Mouse (Mus musculus): ENCODE measurements around the gene Mark3. TPM values are rescaled to one million over a fixed set of nuclear protein-coding genes. Genes with fewer than 3 reads are reported as not detected.

Mark3 gene
- polyA plus RNA-seq, 1 experiment = 4.4 TPM

DNA sequence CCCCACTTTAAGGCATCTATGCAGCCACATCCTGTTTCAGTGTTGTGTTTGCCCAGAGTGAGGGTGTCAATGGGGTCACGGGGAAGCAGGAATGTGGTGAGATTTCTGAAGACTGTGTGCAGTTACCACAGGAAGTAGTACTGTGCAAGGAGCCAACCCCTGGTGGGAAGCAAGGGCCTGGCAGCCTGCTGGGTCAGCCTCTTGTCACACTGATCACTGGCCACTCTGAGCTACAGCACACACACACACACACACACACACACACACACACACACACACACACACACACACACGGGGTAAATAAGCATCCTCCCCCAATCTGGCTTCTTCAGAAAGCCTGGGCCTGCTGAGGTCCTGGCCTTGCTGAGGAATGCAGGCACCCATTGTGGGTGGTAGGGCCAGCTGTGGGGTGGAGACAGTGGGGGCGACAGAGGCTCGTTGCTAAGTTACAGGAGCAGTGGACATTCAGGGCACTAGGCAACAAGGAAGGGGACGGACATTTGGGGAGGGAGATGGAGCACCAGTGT is 117.1 kb downstream of the Mark3 start:
- Histone ChIP-seq H3K4me3 (replicated peaks) (peak overlapping the region; percentile 56), H3K27me3 (replicated peaks) (peaks cover 42% of the 10 kb centered on the region), H3K4me1 (peaks cover 74% of the 10 kb centered on the region), H3K9me3 (no peaks in the 10 kb centered on the region), H3K36me3 (replicated peaks; ENCODE audit: low read length) (no peaks in the 10 kb centered on the region)
- TF ChIP-seq FLI1 (IDR thresholded peaks at IDR 0.05; ENCODE audit: low read length) = no peak
- TF ChIP-seq GATA1 (IDR thresholded peaks at IDR 0.05; ENCODE audit: borderline replicate concordance, low read length) = no peak

DNA sequence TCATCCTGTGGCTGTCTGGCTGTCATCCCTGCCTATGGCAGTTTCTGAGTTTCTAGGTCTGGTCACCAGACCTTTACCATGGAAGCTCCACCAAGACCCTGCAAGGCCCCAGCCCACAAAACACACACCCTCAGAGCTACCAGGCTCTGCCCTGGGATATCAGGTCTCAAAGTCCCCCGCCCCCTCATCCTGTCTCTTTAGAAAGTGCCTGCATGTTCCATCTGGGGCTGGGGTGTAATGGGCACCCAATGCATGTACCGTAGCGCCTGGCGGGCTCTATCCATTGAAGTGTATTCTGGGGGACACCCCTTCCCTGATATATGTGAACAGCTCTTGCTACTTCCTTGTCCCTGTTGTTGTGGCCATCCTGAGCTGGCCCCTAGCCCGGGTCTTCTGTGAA is 118.6 kb downstream of the Mark3 start:
- TF ChIP-seq GATA1 (IDR thresholded peaks at IDR 0.05; ENCODE audit: borderline replicate concordance, low read length) (no peak), FLI1 (IDR thresholded peaks at IDR 0.05; ENCODE audit: low read length) (no peak)
- Histone ChIP-seq H3K4me1 (peaks cover 72% of the 10 kb centered on the region), H3K27me3 (replicated peaks) (peaks cover 31% of the 10 kb centered on the region), H3K36me3 (replicated peaks; ENCODE audit: low read length) (no peaks in the 10 kb centered on the region), H3K9me3 (no peaks in the 10 kb centered on the region), H3K4me3 (replicated peaks) (no peak overlapping the region)

DNA sequence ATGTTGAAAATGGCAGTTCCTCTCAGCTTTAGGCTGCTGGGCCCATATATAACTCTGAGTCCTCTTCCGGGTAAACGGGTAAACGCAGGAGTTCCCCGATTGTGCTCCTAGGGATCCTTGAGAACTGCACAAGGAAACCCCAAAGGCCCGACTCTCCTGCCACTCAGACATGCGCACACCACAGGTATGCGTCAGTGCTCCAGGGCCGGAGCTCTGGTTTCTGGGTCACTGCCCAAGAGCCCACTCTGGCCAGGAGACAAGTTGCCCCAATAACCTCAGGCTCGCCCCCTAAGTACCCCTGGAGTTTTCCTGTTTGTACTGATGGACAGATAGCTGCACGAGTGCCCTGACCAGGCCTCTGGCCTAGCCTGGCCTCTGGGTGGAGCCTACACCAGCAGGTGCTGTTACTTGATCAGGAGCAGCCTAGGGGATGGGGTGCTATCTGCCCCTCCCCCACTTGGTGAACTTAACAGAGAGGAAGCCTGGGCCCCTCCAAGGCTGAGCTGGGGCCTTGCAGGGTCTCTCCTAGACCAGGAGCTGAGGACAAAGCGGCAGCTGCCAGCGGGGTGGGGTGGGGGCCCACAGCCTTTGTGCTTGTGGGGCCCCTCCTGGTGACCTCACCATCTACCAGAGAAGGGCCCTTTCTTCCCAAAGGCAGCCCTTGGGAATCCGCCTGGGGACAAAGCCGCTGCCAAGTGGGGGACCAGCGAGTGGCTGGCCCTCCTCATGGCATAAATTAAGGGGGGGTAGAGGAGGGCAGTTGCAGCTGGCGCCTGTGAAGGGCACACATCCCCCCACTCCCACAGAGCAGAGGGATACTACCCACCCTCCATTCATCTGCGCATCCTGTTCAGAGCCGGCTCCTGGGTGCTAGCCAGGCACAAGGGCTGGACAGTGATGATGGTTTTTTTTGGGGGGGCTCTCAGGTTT is 119.3 kb downstream of the Mark3 start:
- Histone ChIP-seq H3K9me3 (no peaks in the 10 kb centered on the region), H3K36me3 (replicated peaks; ENCODE audit: low read length) (no peaks in the 10 kb centered on the region), H3K27me3 (replicated peaks) (peaks cover 32% of the 10 kb centered on the region), H3K4me3 (replicated peaks) (no peak overlapping the region), H3K4me1 (peaks cover 71% of the 10 kb centered on the region)
- TF ChIP-seq FLI1 (IDR thresholded peaks at IDR 0.05; ENCODE audit: low read length) (no peak), GATA1 (IDR thresholded peaks at IDR 0.05; ENCODE audit: borderline replicate concordance, low read length) (no peak)

DNA sequence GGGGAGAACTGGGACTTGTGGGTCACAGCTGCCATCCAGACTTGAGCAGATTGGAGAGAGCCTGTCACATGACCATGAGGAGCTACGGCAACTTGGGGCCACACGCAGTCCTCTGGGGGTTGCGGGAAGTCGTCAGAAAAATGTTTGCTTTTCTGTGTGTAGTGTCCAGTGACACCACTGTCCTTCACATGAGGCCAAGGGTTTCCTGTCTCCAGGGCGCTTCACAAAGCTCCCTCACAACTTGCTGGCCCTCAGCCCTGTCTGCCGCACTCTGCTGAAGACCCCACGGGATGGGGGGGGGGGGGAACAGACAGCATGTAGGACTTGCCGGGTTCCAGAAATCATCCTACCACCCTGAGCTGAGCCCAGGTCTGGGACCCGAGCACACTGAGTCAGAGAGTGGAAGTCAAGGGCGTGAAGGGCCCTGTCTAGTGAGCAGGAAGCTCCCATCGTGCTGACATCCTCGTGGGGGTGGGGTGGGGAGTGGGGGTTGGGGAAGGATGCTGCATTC is 120.0 kb downstream of the Mark3 start:
- Histone ChIP-seq H3K4me3 (replicated peaks) (no peak overlapping the region), H3K4me1 (peaks cover 71% of the 10 kb centered on the region)

DNA sequence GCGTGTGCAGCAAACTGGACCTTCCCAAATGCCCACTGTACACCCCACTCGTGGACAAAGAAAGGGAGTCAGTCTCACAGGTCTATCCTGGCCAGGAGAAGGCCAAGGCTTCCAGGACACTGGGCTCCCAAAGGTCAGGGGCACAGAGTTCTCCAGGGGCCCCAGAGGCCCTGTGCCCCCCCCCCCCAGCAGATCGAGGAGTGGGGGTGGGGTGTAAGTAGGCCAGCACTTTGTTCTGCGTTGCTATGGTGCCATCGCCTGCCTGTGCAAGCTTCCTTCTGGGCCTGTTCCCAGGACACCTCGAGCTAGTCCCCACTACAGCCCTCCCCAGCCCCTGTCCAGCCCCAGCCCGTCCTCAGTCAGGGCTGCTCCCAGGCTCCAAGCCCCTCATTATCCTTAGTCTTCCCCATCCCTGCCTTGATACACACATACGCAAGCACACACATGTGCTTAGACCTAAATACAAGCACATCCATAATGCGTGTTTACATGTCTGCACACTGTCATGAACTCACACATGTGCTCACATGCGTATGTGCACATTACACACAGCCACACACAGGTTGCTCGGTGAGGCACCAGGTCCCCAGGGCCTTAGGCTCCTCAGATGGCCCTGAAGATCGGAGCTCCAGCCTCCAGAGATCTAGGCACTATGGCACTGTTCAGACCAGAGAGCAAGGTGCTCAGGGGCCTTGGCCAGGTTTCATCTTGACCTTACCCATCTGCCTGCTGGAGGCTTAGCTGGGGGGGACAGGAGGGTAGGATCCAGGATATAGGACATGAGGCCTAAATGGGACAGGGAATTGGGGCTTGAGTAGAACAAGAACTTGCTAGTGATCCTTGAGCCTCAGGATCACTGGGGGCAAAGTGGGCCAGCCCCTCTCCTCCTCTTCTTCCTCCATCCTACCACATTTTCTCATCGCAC is 120.8 kb downstream of the Mark3 start:
- Histone ChIP-seq H3K27me3 (replicated peaks) (peaks cover 25% of the 10 kb centered on the region), H3K4me1 (peaks cover 75% of the 10 kb centered on the region), H3K4me3 (replicated peaks) (no peak overlapping the region), H3K36me3 (replicated peaks; ENCODE audit: low read length) (no peaks in the 10 kb centered on the region), H3K9me3 (no peaks in the 10 kb centered on the region)
- no peak for TF ChIP-seq GATA1 (IDR thresholded peaks at IDR 0.05; ENCODE audit: borderline replicate concordance, low read length)
- no peak for TF ChIP-seq FLI1 (IDR thresholded peaks at IDR 0.05; ENCODE audit: low read length)

More for the DNA sequence above, 120.0 kb downstream of the Mark3 start:
- no peaks in the 10 kb centered on the region for H3K36me3 ChIP-seq (replicated peaks; ENCODE audit: low read length)
- H3K9me3 ChIP-seq = no peaks in the 10 kb centered on the region
- TF ChIP-seq GATA1 (IDR thresholded peaks at IDR 0.05; ENCODE audit: borderline replicate concordance, low read length) (no peak), FLI1 (IDR thresholded peaks at IDR 0.05; ENCODE audit: low read length) (no peak)
- H3K27me3 ChIP-seq (replicated peaks) = peaks cover 26% of the 10 kb centered on the region

DNA sequence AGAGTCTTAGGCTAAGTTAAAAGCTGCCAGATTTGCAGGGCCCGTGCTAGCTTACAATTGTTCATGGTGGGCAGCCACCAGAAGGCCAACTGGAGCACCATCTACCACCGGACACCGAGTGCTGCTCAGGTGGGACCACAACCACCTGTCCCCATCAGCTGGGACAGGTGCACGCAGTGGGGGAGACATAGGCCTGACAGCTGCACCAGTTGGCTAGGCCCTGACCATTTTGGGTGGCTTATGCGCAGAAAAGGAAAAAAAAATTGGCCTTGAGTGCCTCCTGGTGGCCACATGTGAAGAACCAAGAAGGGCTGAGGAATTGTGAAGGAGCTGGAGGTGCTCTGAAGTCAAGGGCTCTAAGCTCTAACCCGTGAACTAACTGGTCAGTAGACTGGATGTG is 121.9 kb downstream of the Mark3 start:
- no peak overlapping the region for H3K4me3 ChIP-seq (replicated peaks)
- TF ChIP-seq FLI1 (IDR thresholded peaks at IDR 0.05; ENCODE audit: low read length) = no peak
- peaks cover 67% of the 10 kb centered on the region for H3K4me1 ChIP-seq
- H3K27me3 ChIP-seq (replicated peaks) = peaks cover 27% of the 10 kb centered on the region
- H3K9me3 ChIP-seq = no peaks in the 10 kb centered on the region
- no peaks in the 10 kb centered on the region for H3K36me3 ChIP-seq (replicated peaks; ENCODE audit: low read length)

DNA sequence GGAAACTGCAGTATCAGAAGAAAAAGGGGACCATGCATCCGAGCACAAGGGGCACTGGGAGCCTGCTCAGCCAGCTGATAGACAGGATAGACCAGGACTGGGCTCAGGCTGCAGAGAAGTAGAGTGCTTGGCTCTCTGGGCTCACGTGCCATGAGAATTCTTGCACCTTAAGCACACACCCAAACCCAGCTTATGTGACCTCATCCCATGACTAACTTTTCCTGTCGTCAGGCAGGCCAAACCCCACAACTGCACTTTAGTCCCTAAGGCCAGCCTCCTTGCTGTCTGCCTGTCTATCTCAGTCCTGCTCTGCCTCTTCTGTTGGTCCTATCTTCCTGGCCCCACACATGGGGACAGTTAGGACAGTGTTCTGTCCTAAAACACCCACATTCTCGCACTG is 123.4 kb downstream of the Mark3 start:
- Histone ChIP-seq H3K4me1 (peaks cover 52% of the 10 kb centered on the region), H3K4me3 (replicated peaks) (no peak overlapping the region), H3K36me3 (replicated peaks; ENCODE audit: low read length) (no peaks in the 10 kb centered on the region), H3K9me3 (no peaks in the 10 kb centered on the region), H3K27me3 (replicated peaks) (peaks cover 25% of the 10 kb centered on the region)
- TF ChIP-seq GATA1 (IDR thresholded peaks at IDR 0.05; ENCODE audit: borderline replicate concordance, low read length) = no peak

DNA sequence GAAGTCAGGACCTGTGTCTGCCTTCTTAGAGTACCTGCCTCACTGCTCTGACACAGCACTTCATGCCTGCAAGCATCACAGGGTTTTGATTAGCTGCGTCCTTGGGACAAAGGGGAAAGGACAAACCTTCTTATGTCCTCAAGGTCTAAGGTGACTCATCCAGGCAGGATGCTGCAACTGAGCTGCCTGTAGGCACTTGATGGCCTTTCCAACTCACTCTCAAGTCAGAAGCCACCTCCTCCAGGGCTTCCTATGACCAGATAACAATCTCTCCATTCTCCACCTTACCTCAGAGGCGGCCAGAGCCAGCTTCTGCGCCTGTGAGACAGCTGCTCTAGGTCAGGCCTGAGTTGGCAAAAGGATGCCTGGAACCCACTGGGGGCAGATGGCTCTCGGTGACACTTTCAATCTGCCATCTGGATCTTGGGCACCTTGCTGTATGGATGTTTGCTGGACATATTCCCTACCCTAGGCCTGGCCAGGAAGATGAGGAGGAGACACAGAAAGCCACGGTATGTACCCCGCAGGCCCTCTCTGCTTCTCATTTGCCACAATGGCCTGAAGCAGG is 124.1 kb downstream of the Mark3 start:
- TF ChIP-seq GATA1 (IDR thresholded peaks at IDR 0.05; ENCODE audit: borderline replicate concordance, low read length) (no peak), FLI1 (IDR thresholded peaks at IDR 0.05; ENCODE audit: low read length) (no peak)
- peaks cover 28% of the 10 kb centered on the region for H3K27me3 ChIP-seq (replicated peaks)
- H3K4me1 ChIP-seq = peaks cover 45% of the 10 kb centered on the region
- no peaks in the 10 kb centered on the region for H3K9me3 ChIP-seq
- H3K4me3 ChIP-seq (replicated peaks) = no peak overlapping the region
- H3K36me3 ChIP-seq (replicated peaks; ENCODE audit: low read length) = no peaks in the 10 kb centered on the region

DNA sequence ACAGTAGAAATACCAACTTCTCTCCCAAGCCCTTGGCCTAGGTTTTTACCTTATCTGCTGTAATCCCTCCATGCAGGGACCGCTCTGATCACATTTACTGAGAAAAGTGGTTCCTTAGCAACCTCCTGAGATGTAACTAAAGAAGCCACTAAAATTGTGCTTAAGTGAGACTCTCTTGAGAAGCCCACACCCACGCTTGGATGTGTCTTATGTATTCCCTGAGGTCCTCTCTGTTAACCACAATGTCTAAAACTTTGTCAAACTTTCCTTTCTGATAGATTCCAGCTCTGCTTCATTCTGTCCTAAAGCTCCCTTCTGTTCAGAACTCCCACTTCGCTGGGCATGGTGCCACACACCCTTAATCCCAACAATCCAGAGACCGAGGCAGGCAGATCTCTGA is 125.2 kb downstream of the Mark3 start:
- TF ChIP-seq FLI1 (IDR thresholded peaks at IDR 0.05; ENCODE audit: low read length) (no peak), GATA1 (IDR thresholded peaks at IDR 0.05; ENCODE audit: borderline replicate concordance, low read length) (no peak)
- Histone ChIP-seq H3K4me3 (replicated peaks) (no peak overlapping the region), H3K9me3 (no peaks in the 10 kb centered on the region), H3K36me3 (replicated peaks; ENCODE audit: low read length) (no peaks in the 10 kb centered on the region), H3K4me1 (peaks cover 35% of the 10 kb centered on the region), H3K27me3 (replicated peaks) (peaks cover 34% of the 10 kb centered on the region)

Measured in megakaryocyte, embryonic 14.5 days (primary cell).